Mouse (Mus musculus): ENCODE data around the gene Cipc. TPM values are rescaled to one million over a fixed set of nuclear protein-coding genes. Genes with fewer than 3 reads are reported as not detected.

The Cipc gene
- polyA plus RNA-seq, 1 experiment from 2014 or later = 23.3 TPM

Other genes with a start within 250 kb of the Cipc start
- gene Angel1, start 220.6 kb upstream of the Cipc start, polyA plus RNA-seq (2014; fragmentation: Nextera tagmentation; extraction: Ambion mirVana) = 12.9 TPM in 2 replicates
- gene Lrrc74a, start 212.7 kb upstream of the Cipc start, polyA plus RNA-seq (2014; fragmentation: Nextera tagmentation; extraction: Ambion mirVana) = not detected in 2 replicates
- 33.5 and 33.8 TPM in 2 replicates for gene Irf2bpl, start 62.2 kb upstream of the Cipc start, polyA plus RNA-seq (2014; fragmentation: Nextera tagmentation; extraction: Ambion mirVana)
- 2.3 and 3.2 TPM in 2 replicates for gene Zdhhc22, start 43.4 kb downstream of the Cipc start, polyA plus RNA-seq (2014; fragmentation: Nextera tagmentation; extraction: Ambion mirVana)
- 0.74 and 1.4 TPM in 2 replicates for gene Tmem63c, start 74.3 kb downstream of the Cipc start, polyA plus RNA-seq (2014; fragmentation: Nextera tagmentation; extraction: Ambion mirVana)
- 0.24 and 0.33 TPM in 2 replicates for gene Ngb, start 155.5 kb downstream of the Cipc start, polyA plus RNA-seq (2014; fragmentation: Nextera tagmentation; extraction: Ambion mirVana)
- 34.3 and 34.7 TPM in 2 replicates for gene Gstz1, start 200.1 kb downstream of the Cipc start, polyA plus RNA-seq (2014; fragmentation: Nextera tagmentation; extraction: Ambion mirVana)
- gene Pomt2, start 200.9 kb downstream of the Cipc start, polyA plus RNA-seq (2014; fragmentation: Nextera tagmentation; extraction: Ambion mirVana) = 18.5 and 21.3 TPM in 2 replicates

Data from embryonic facial prominence, embryonic 14.5 days (tissue).